Mouse (Mus musculus): ENCODE results near the gene Ankrd12. TPM values are rescaled to one million over a fixed set of nuclear protein-coding genes. Genes with fewer than 3 reads are reported as not detected.

Ankrd12 gene
- polyA plus RNA-seq, 1 experiment = 5.9 TPM

- H3K36me3 ChIP-seq (replicated peaks; ENCODE audit: low read length) = peaks cover 18% of the 10 kb centered on the region
- H3K4me1 ChIP-seq = peaks cover 63% of the 10 kb centered on the region
- peak overlapping the region; percentile 53 for H3K4me3 ChIP-seq (replicated peaks)
- no peak for TF ChIP-seq FLI1 (IDR thresholded peaks at IDR 0.05; ENCODE audit: low read length)
- TF ChIP-seq GATA1 (IDR thresholded peaks at IDR 0.05; ENCODE audit: borderline replicate concordance, low read length) = no peak
- no peaks in the 10 kb centered on the region for H3K27me3 ChIP-seq (replicated peaks)
- no peaks in the 10 kb centered on the region for H3K9me3 ChIP-seq
These were observed 31.3 kb upstream of the Ankrd12 start for GRCm38 (mm10) chr17:66108198-66108597.

- no peaks in the 10 kb centered on the region for H3K9me3 ChIP-seq
- peaks cover 13% of the 10 kb centered on the region for H3K36me3 ChIP-seq (replicated peaks; ENCODE audit: low read length)
- H3K4me3 ChIP-seq (replicated peaks) = peak overlapping the region; percentile 80
- peaks cover 63% of the 10 kb centered on the region for H3K4me1 ChIP-seq
- TF ChIP-seq FLI1 (IDR thresholded peaks at IDR 0.05; ENCODE audit: low read length) = no peak
- no peak for TF ChIP-seq GATA1 (IDR thresholded peaks at IDR 0.05; ENCODE audit: borderline replicate concordance, low read length)
- no peaks in the 10 kb centered on the region for H3K27me3 ChIP-seq (replicated peaks)
These were observed 30.6 kb upstream of the Ankrd12 start for GRCm38 (mm10) chr17:66107466-66107865.

GRCm38 (mm10) chr17:66106601-66107267, 29.8 kb upstream of the Ankrd12 start:
- H3K36me3 ChIP-seq (replicated peaks; ENCODE audit: low read length) = peaks cover 12% of the 10 kb centered on the region
- no peaks in the 10 kb centered on the region for H3K27me3 ChIP-seq (replicated peaks)
- H3K9me3 ChIP-seq = no peaks in the 10 kb centered on the region
- TF ChIP-seq FLI1 (IDR thresholded peaks at IDR 0.05; ENCODE audit: low read length) (no peak), GATA1 (IDR thresholded peaks at IDR 0.05; ENCODE audit: borderline replicate concordance, low read length) (no peak)
- peak overlapping the region; percentile 80 for H3K4me3 ChIP-seq (replicated peaks)
- H3K4me1 ChIP-seq = peaks cover 60% of the 10 kb centered on the region

- Histone ChIP-seq H3K4me1 (peaks cover 56% of the 10 kb centered on the region), H3K27me3 (replicated peaks) (no peaks in the 10 kb centered on the region), H3K9me3 (no peaks in the 10 kb centered on the region), H3K4me3 (replicated peaks) (no peak overlapping the region), H3K36me3 (replicated peaks; ENCODE audit: low read length) (peaks cover 12% of the 10 kb centered on the region)
- no peak for TF ChIP-seq GATA1 (IDR thresholded peaks at IDR 0.05; ENCODE audit: borderline replicate concordance, low read length)
- TF ChIP-seq FLI1 (IDR thresholded peaks at IDR 0.05; ENCODE audit: low read length) = no peak
These were observed 27.2 kb upstream of the Ankrd12 start for GRCm38 (mm10) chr17:66104076-66104475.

- no peaks in the 10 kb centered on the region for H3K9me3 ChIP-seq
- H3K36me3 ChIP-seq (replicated peaks; ENCODE audit: low read length) = peaks cover 22% of the 10 kb centered on the region
- H3K4me1 ChIP-seq = peaks cover 49% of the 10 kb centered on the region
- no peaks in the 10 kb centered on the region for H3K27me3 ChIP-seq (replicated peaks)
- TF ChIP-seq GATA1 (IDR thresholded peaks at IDR 0.05; ENCODE audit: borderline replicate concordance, low read length) (no peak), FLI1 (IDR thresholded peaks at IDR 0.05; ENCODE audit: low read length) (no peak)
- H3K4me3 ChIP-seq (replicated peaks) = peak within 1 kb of the TSS; percentile 95
These were observed 24.8 kb upstream of the Ankrd12 start, which contains the start of gene Ndufv2 for GRCm38 (mm10) chr17:66101380-66102330. TSS of gene Ndufv2 (minus strand) at chr17:66101559.

- H3K4me3 ChIP-seq (replicated peaks) = peak overlapping the region; percentile 95
- no peaks in the 10 kb centered on the region for H3K9me3 ChIP-seq
- peaks cover 19% of the 10 kb centered on the region for H3K36me3 ChIP-seq (replicated peaks; ENCODE audit: low read length)
- peaks cover 43% of the 10 kb centered on the region for H3K4me1 ChIP-seq
- TF ChIP-seq GATA1 (IDR thresholded peaks at IDR 0.05; ENCODE audit: borderline replicate concordance, low read length) = no peak
- no peak for TF ChIP-seq FLI1 (IDR thresholded peaks at IDR 0.05; ENCODE audit: low read length)
- H3K27me3 ChIP-seq (replicated peaks) = no peaks in the 10 kb centered on the region
These were observed 23.9 kb upstream of the Ankrd12 start for GRCm38 (mm10) chr17:66100566-66101379.

GRCm38 (mm10) chr17:66092664-66093063, 15.8 kb upstream of the Ankrd12 start:
- Histone ChIP-seq H3K4me3 (replicated peaks) (no peak overlapping the region), H3K9me3 (no peaks in the 10 kb centered on the region), H3K4me1 (peaks cover 42% of the 10 kb centered on the region), H3K27me3 (replicated peaks) (no peaks in the 10 kb centered on the region), H3K36me3 (replicated peaks; ENCODE audit: low read length) (peaks cover 57% of the 10 kb centered on the region)
- TF ChIP-seq FLI1 (IDR thresholded peaks at IDR 0.05; ENCODE audit: low read length) (no peak), GATA1 (IDR thresholded peaks at IDR 0.05; ENCODE audit: borderline replicate concordance, low read length) (no peak)

GRCm38 (mm10) chr17:66092065-66092464, 15.2 kb upstream of the Ankrd12 start:
- H3K4me3 ChIP-seq (replicated peaks) = no peak overlapping the region
- no peaks in the 10 kb centered on the region for H3K9me3 ChIP-seq
- no peak for TF ChIP-seq FLI1 (IDR thresholded peaks at IDR 0.05; ENCODE audit: low read length)
- TF ChIP-seq GATA1 (IDR thresholded peaks at IDR 0.05; ENCODE audit: borderline replicate concordance, low read length) = no peak
- H3K36me3 ChIP-seq (replicated peaks; ENCODE audit: low read length) = peaks cover 59% of the 10 kb centered on the region
- H3K27me3 ChIP-seq (replicated peaks) = no peaks in the 10 kb centered on the region
- peaks cover 36% of the 10 kb centered on the region for H3K4me1 ChIP-seq

GRCm38 (mm10) chr17:66091392-66091791, 14.5 kb upstream of the Ankrd12 start:
- no peak overlapping the region for H3K4me3 ChIP-seq (replicated peaks)
- no peaks in the 10 kb centered on the region for H3K27me3 ChIP-seq (replicated peaks)
- H3K4me1 ChIP-seq = peaks cover 33% of the 10 kb centered on the region
- H3K36me3 ChIP-seq (replicated peaks; ENCODE audit: low read length) = peaks cover 63% of the 10 kb centered on the region
- TF ChIP-seq FLI1 (IDR thresholded peaks at IDR 0.05; ENCODE audit: low read length) = no peak
- TF ChIP-seq GATA1 (IDR thresholded peaks at IDR 0.05; ENCODE audit: borderline replicate concordance, low read length) = no peak
- no peaks in the 10 kb centered on the region for H3K9me3 ChIP-seq
